Mouse (Mus musculus): ENCODE data around the gene Gm21969.

DNA sequence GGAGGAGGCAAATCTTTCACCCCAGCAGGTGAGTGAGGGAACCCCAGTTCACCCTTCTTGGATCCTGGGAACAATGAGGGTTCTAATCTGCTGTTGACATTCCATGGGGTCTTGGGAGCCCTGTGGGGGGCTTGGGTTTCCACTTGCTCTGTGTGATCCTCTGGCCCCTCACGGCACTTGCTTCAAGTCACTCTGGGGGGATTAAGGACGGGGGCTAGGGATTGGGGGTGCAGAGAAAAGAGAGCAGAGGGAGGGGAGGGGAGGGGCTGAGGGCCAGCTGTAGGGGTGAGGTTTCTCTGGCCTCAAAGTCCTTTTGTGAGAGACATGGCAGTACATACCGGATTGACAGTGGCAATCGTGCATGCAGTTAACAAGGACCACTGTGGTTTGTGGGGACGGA, 90.3 kb downstream of the Gm21969 start:
- TF ChIP-seq CTCF (IDR thresholded peaks at IDR 0.05) = no peak
- no peak for TF ChIP-seq EP300 (IDR thresholded peaks at IDR 0.05)

Data from lung, postnatal 0 days (tissue).